Mouse (Mus musculus): ENCODE data around the gene Tmcc3.
"Not testable (repeated sequence)": the region's sequence is repeated elsewhere in the genome, so short reads cannot be mapped to it uniquely, and the experiment has no call there.

Tmcc3 gene

GRCm38 (mm10) chr10:94514506-94515178, 202.9 kb downstream of the Tmcc3 start:
- DNase-seq (ENCODE audit: low read depth, low spot score), result peak; percentile 81

DNA sequence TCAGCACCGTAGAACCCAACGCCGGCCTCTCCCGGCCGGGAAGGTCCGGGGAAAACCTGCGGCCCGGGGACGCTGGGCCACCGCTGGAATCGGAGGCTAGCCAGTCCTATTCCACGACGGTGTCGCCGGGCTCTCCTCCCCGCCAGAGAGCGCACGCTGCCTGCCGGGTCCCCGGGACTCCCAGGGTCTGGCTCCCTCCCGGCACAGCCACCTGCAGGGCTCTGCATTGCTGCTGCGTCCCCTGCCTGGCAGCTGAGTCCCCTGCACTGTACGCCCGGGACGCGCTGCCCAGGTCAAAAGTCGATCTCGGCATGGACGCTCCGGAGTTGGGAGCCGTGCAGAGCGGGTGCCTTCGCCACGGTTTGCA, 203.4 kb downstream of the Tmcc3 start:
- no peak for DNase-seq (ENCODE audit: low read depth, low spot score)

- DNase-seq (ENCODE audit: low read depth, low spot score), result peak; percentile 18
These were observed 203.8 kb downstream of the Tmcc3 start for GRCm38 (mm10) chr10:94515583-94515982.

DNA sequence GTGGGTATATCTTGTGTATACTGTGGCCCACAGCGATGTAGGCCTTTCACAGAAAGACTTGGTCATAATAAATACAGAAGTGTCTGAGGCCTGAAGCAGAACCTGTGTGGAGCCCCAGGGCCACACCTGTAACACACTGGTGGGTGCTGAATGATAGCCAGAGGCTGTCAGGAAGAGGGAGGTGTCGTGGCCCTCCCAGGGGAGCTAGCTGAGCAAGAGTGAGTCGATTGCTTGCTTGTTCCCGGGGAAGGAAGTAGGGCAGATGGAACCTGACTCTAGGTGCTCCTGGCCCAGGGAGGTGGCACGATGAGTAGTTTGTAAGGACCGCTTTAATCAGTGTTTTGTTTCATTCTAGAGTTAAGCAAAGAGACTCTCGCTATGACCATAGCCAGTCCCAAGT, 208.1 kb downstream of the Tmcc3 start:
- DNase-seq (ENCODE audit: low read depth, low spot score), result no peak

DNA sequence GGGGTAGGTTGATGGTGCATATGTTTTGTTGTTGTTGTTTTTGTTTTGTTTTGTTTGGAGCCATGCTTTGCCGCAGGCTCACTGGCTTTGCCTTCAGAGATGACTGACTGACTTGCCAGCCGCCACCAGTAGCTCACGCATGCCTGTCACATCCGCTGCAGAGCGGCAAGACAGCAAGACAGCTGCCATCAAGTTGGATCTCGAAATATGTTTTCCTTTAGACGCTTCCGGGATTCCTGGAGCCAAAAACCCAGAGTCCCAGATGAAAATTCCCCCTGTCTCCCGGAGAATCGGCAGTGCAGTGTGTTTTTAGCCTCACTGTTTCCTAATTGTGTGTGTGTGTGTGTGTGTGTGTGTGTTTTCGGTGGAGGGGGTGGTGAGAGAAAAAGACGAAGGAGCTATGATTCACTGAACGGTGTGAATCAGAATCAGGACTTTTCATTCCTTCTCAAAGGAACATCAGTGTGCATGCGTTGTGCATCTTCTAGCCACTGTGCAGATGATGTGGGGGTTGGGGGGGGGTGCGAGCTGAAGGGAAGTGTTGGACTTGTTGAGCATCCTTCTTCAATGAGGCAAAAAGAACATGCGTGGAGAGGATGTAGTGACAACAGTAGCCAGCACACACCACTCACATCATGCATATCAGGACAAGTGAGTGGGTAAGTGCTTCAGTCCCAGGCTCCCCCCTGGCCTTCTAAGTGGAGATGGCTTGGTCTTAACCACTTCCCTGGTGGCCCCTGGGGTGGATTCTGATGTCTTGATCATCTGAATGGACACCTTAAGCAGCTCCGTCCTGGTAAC, 208.8 kb downstream of the Tmcc3 start:
- DNase-seq (ENCODE audit: low read depth, low spot score), result no peak

- peak; percentile 16 for DNase-seq (ENCODE audit: low read depth, low spot score)
These were observed 209.3 kb downstream of the Tmcc3 start for GRCm38 (mm10) chr10:94521107-94521401.

- no peak for DNase-seq (ENCODE audit: low read depth, low spot score)
These were observed 210.0 kb downstream of the Tmcc3 start for GRCm38 (mm10) chr10:94521776-94522175.

DNA sequence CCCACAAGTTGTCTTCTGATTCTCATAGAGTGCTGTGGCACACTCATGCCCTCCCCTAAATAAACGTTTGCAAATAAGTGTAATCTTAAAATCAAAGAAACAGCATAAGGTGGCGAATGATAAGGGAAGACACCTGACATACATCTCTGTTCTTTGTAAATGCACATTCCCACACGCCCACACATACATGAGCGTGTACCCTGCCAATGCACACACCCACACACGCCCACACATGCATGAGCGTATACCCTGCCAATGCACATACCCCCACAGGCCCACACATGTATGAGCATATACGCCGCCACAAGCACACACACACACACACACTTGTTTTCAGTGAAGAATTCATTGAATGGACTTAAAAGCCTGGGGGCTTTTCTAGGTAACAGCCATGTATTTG, 211.5 kb downstream of the Tmcc3 start:
- DNase-seq (ENCODE audit: low read depth, low spot score), result peak; percentile 64

DNA sequence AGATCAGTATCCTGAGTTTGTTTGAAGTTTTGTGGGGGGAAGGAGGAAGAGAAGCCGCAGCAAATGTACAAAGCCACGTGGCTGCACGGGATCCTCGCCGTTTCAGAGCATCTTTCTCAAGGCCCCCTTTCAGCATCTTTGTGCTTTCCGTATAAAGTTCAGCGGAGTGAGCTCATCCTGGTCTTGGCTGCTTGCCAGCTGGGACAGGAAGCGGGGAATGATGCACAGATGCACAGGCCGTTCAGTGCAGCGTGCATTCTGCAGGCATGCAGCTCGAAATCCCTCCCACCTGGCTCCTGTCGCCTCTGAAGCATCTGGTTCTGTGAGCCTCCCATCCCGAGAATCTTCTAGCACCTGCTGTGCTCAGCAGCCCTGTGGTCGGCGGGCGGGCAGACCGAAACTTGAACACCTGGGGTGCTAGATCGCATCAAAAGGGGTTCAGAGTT, 212.0 kb downstream of the Tmcc3 start:
- peak; percentile 69 for DNase-seq (ENCODE audit: low read depth, low spot score)

DNA sequence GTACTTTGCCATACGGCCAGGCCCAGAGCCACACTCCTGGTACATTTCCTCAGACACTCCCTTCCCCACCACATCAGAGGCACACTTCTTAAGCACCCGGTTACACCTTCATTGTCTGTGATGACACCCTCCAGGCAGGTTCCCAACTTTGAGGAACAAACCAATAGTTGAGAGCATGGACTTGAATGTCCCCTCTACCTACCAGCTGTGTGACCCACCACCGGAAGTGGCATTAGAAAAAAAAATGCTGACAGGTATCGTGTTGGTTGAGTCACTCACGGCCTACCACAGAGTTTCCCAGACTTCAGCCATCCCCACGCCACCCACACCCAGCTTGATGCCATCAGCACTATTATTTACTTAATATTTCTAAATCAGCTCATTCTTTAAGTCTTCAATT, 213.2 kb downstream of the Tmcc3 start:
- DNase-seq (ENCODE audit: low read depth, low spot score), result peak; percentile 81

GRCm38 (mm10) chr10:94525784-94526183, 214.0 kb downstream of the Tmcc3 start:
- no peak for DNase-seq (ENCODE audit: low read depth, low spot score)

DNA sequence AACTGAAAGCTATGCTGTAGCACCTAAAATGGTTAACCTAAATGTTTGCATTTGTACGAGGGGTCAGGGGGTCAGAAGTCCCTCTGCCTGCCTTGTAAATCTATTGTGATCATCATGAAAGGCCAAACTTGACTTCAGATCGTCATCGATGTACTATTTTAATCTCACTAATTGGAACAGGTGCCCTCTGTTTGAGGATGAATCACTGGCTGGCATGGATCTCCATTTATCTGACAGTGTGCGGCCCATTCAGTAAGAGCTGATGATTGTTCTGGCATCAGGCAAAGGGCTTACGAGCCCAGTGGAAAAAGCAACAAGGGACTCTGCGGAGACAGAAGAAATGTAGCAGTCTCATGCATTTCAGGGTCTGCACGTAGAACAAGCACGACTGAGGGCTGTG, 215.1 kb downstream of the Tmcc3 start:
- no peak for DNase-seq (ENCODE audit: low read depth, low spot score)

- no peak for DNase-seq (ENCODE audit: low read depth, low spot score)
These were observed 215.5 kb downstream of the Tmcc3 start for GRCm38 (mm10) chr10:94527248-94527647.

DNA sequence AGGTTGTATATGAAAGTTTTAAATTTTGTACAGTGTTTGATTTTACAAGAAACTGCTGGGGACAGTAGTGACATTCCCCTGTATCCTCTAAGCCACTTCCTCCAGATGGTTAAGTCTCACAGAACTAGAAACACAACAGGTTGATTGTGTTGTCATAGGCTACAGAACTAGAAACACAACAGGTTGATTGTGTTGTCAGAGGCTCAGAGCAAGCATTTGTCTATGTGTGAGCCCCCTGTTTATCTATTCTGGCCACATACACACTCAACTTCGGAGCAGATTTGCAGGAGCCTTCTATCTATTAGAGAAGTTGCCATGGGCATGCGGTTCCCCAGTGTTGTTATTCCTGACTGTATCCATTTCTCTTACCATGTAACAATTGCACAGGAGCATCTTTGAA, 218.3 kb downstream of the Tmcc3 start:
- no peak for DNase-seq (ENCODE audit: low read depth, low spot score)

GRCm38 (mm10) chr10:94531482-94531881, 219.7 kb downstream of the Tmcc3 start:
- no peak for DNase-seq (ENCODE audit: low read depth, low spot score)

GRCm38 (mm10) chr10:94533081-94533724, 221.5 kb downstream of the Tmcc3 start:
- no peak for DNase-seq (ENCODE audit: low read depth, low spot score)

- not testable (repeated sequence) for DNase-seq (ENCODE audit: low read depth, low spot score)
These were observed 226.9 kb downstream of the Tmcc3 start for GRCm38 (mm10) chr10:94538623-94539022.

DNA sequence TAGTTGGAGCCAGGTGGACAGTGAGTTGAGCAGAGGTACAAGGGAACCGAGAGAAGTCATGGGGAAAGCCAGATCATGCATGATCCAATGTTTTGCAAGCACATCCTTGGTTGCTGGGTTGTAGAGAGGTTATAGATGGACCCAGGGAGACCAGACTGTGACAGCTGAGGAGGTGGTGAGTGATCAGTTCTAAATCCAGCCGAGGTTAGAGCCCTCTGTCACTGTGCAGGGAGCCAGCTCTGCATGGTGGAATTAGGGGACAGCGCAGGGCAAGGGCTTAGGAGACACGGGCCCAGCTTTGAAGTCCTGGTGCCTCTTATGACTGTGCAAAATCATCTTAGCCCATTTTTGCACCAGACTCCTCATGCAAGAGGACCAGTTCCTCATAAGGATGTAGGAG, 228.5 kb downstream of the Tmcc3 start:
- DNase-seq (ENCODE audit: low read depth, low spot score), result no peak

- DNase-seq (ENCODE audit: low read depth, low spot score), result no peak
These were observed 232.2 kb downstream of the Tmcc3 start for GRCm38 (mm10) chr10:94543956-94544355.

DNA sequence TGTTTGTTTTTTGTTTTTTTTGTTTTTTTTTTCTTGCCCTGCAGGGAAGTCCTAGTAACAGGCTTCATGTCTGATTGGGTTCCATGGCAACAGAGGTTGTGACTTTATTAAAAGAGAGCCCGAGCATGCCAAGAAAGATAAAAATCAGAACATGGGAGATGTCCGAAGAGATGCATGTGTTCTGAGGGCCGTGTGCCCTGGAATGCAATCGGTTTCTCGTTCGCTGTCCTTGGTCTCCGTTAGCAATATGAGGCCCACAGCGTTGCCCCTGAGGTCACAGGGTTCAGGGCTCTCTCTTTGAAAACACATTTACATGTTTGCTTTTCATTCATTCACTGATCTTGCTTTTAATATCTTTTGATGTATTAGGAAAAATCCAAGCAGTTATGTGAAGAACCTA, 233.1 kb downstream of the Tmcc3 start:
- no peak for DNase-seq (ENCODE audit: low read depth, low spot score)

GRCm38 (mm10) chr10:94545259-94546019, 233.7 kb downstream of the Tmcc3 start:
- peak; percentile 81 for DNase-seq (ENCODE audit: low read depth, low spot score)

DNA sequence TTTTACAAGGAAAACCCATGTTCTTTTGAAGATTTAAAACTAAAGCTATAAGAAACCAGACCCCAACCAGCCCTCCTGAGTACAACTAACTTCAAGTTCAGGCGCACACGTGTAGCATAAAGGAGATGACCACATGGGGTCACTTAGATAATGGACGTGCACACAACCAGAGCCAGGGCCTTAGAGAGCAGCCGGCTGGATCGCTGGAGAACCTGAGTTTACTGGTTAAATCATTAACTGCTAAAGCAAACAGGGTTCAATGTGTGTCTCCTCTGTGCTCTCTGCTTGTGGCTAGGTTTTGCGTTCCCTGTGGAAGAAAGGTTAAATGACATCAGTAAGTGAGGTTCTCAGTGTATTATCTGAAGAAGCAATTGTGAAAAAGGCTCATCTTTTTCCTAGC, 234.9 kb downstream of the Tmcc3 start:
- no peak for DNase-seq (ENCODE audit: low read depth, low spot score)

All from CD4-positive helper T cell, adult 2 months (primary cell).